Mouse (Mus musculus) embryonic facial prominence, embryonic 14.5 days (tissue): ENCODE measurements around the gene Evl. TPM values are rescaled to one million over a fixed set of nuclear protein-coding genes. Genes with fewer than 3 reads are reported as not detected.

ENCODE experiments used
- ATAC-seq: fragments of 200-750 bp; cut with Nextera tagmentation; 2 replicates; pipeline ENCODE4 v1.8.0; 2017; ENCODE audit warnings: low read depth, moderate number of reproducible peaks, moderate TSS enrichment
- DNase-seq: peaks from one replicate; pipeline ENCODE4 v3.0.0-alpha.2; 2015; ENCODE audit warnings: low spot score
- H3K27ac ChIP-seq: fragments of 300-500 bp; sonication (generic); replicated peaks from 2 replicates; pipeline ENCODE4 v1.5.1; 2014; ENCODE audit warnings: low read depth, mild to moderate bottlenecking, low read length, moderate library complexity
- H3K27me3 ChIP-seq: fragments of 300-500 bp; sonication (generic); replicated peaks from 2 replicates; pipeline ENCODE4 v1.6.1; 2014; ENCODE audit warnings: low read length; ENCODE audit not compliant: control insufficient read depth, insufficient read depth
- H3K36me3 ChIP-seq: fragments of 300-500 bp; sonication (generic); 2 replicates; pipeline ENCODE4 v1.6.1; 2014; ENCODE audit warnings: low read length, mixed read lengths; ENCODE audit not compliant: control insufficient read depth, insufficient read depth
- H3K4me1 ChIP-seq: fragments of 300-500 bp; sonication (generic); 2 replicates; pipeline ENCODE4 v1.6.1; 2014; ENCODE audit warnings: antibody characterized with exemption, low read length; ENCODE audit not compliant: control insufficient read depth, insufficient read depth
- H3K4me2 ChIP-seq: fragments of 300-500 bp; sonication (generic); 2 replicates; pipeline ENCODE4 v1.6.1; 2014; ENCODE audit warnings: low read depth, mild to moderate bottlenecking, low read length, moderate library complexity, mixed read lengths
- H3K4me3 ChIP-seq: fragments of 300-500 bp; sonication (generic); 2 replicates; pipeline ENCODE4 v1.5.1; 2014; ENCODE audit warnings: low read depth, mild to moderate bottlenecking, low read length
- H3K9ac ChIP-seq: fragments of 300-500 bp; sonication (generic); 2 replicates; pipeline ENCODE4 v1.6.1; 2014; ENCODE audit warnings: low read depth, mild to moderate bottlenecking, low read length, moderate library complexity, mixed read lengths
- H3K9me3 ChIP-seq: fragments of 300-500 bp; sonication (generic); 2 replicates; pipeline ENCODE4 v1.6.1; 2016; ENCODE audit warnings: low read length; ENCODE audit not compliant: control insufficient read depth
- WGBS: fragments of 180-500 bp; shearing (Covaris S2); extraction: QIAGEN DNeasy Blood & Tissue Kit; methylation state at CpG from one replicate; pipeline ENCODE4 v1.1.7; 2014; 5-methylcytosine and 5-hydroxymethylcytosine counted together
- polyA plus RNA-seq: library from polyadenylated mRNA; unstranded; fragments of >200 nt; fragmentation: Nextera tagmentation; extraction: Ambion mirVana; gene quantifications from 2 replicates; pipeline ENCODE4 v1.2.1, GENCODE M21; 2014

Gene Evl
- polyA plus RNA-seq, 1 experiment from 2014 or later: 62.7 TPM

GRCm38 (mm10) chr12:108619853-108620416 lies 65.4 kb downstream of the Evl start:
- WGBS: 95% methylated on average over 7 of the region's 7 CpGs

GRCm38 (mm10) chr12:108622406-108622805 lies 67.9 kb downstream of the Evl start:
- no peak for ATAC-seq
- no peak overlapping the region for H3K4me2 ChIP-seq
- no peak overlapping the region for H3K27ac ChIP-seq
- H3K4me3 ChIP-seq: no peak overlapping the region
- H3K36me3 ChIP-seq: peaks cover 5% of the 10 kb centered on the region; the same call in 1 of the 2 replicates
- no peaks in the 10 kb centered on the region; the same call in 1 of the 2 replicates for H3K4me1 ChIP-seq
- 87% methylated on average over 5 of the region's 5 CpGs for WGBS
- no peak for DNase-seq
- no peaks in the 10 kb centered on the region for H3K27me3 ChIP-seq
- no peak overlapping the region for H3K9ac ChIP-seq
- no peaks in the 10 kb centered on the region for H3K9me3 ChIP-seq

More at GRCm38 (mm10) chr12:108619853-108620416, 65.4 kb downstream of the Evl start:
- no peak overlapping the region for H3K27ac ChIP-seq
- H3K27me3 ChIP-seq: no peaks in the 10 kb centered on the region
- H3K4me2 ChIP-seq: no peak overlapping the region
- no peak overlapping the region for H3K9ac ChIP-seq
- H3K4me3 ChIP-seq: no peak overlapping the region
- H3K4me1 ChIP-seq: no peaks in the 10 kb centered on the region; the same call in 1 of the 2 replicates
- no peak for DNase-seq
- no peak for ATAC-seq
- no peaks in the 10 kb centered on the region for H3K9me3 ChIP-seq
- H3K36me3 ChIP-seq: peaks cover 5% of the 10 kb centered on the region; the same call in 1 of the 2 replicates

- no peaks in the 10 kb centered on the region for H3K4me1 ChIP-seq
- H3K27ac ChIP-seq: no peak overlapping the region
- H3K27me3 ChIP-seq: no peaks in the 10 kb centered on the region
- DNase-seq (no peak), ATAC-seq (no peak)
- no peak overlapping the region for H3K4me3 ChIP-seq
- no peaks in the 10 kb centered on the region for H3K9me3 ChIP-seq
- no peak overlapping the region for H3K4me2 ChIP-seq
- WGBS: 85% methylated on average over 1 of the region's 1 CpGs
- no peak overlapping the region for H3K9ac ChIP-seq
- 0 out of 2 replicates have a peak, but pooled peaks cover 3% of the 10 kb centered on the region for H3K36me3 ChIP-seq
Measured at GRCm38 (mm10) chr12:108629556-108629955, 75.0 kb downstream of the Evl start.

- no peaks in the 10 kb centered on the region for H3K4me1 ChIP-seq
- H3K4me3 ChIP-seq: no peak overlapping the region
- H3K27me3 ChIP-seq: no peaks in the 10 kb centered on the region
- ATAC-seq (no peak), DNase-seq (no peak)
- H3K36me3 ChIP-seq: 0 out of 2 replicates have a peak, but pooled peaks cover 8% of the 10 kb centered on the region
- no peak overlapping the region for H3K4me2 ChIP-seq
- no peak overlapping the region for H3K9ac ChIP-seq
- WGBS: 85% methylated on average over 6 of the region's 6 CpGs
- no peak overlapping the region for H3K27ac ChIP-seq
- H3K9me3 ChIP-seq: no peaks in the 10 kb centered on the region
Measured at GRCm38 (mm10) chr12:108630741-108631688, 76.5 kb downstream of the Evl start.

- no peak overlapping the region for H3K4me3 ChIP-seq
- 0 out of 2 replicates have a peak, but pooled peaks cover 8% of the 10 kb centered on the region for H3K36me3 ChIP-seq
- DNase-seq (no peak), ATAC-seq (no peak)
- H3K27me3 ChIP-seq: no peaks in the 10 kb centered on the region
- no peaks in the 10 kb centered on the region for H3K4me1 ChIP-seq
- H3K9ac ChIP-seq: no peak overlapping the region
- no peak overlapping the region for H3K27ac ChIP-seq
- H3K4me2 ChIP-seq: no peak overlapping the region
- H3K9me3 ChIP-seq: no peaks in the 10 kb centered on the region
Measured at GRCm38 (mm10) chr12:108632501-108632900, 78.0 kb downstream of the Evl start.

- H3K27ac ChIP-seq: no peak overlapping the region
- no peak overlapping the region for H3K4me3 ChIP-seq
- DNase-seq (no peak), ATAC-seq (no peak)
- H3K9ac ChIP-seq: no peak overlapping the region
- H3K4me1 ChIP-seq: no peaks in the 10 kb centered on the region
- no peaks in the 10 kb centered on the region for H3K9me3 ChIP-seq
- H3K27me3 ChIP-seq: no peaks in the 10 kb centered on the region
- H3K36me3 ChIP-seq: 0 out of 2 replicates have a peak, but pooled peaks cover 8% of the 10 kb centered on the region
- no peak overlapping the region for H3K4me2 ChIP-seq
- WGBS: 87% methylated on average over 1 of the region's 1 CpGs
Measured at GRCm38 (mm10) chr12:108634031-108634430, 79.5 kb downstream of the Evl start.

- DNase-seq (no peak), ATAC-seq (no peak)
- WGBS: 81% methylated on average over 4 of the region's 4 CpGs
Measured at GRCm38 (mm10) chr12:108635501-108635900, 81.0 kb downstream of the Evl start.

GRCm38 (mm10) chr12:108637440-108637839 lies 82.9 kb downstream of the Evl start:
- no peaks in the 10 kb centered on the region for H3K9me3 ChIP-seq
- no peak overlapping the region for H3K4me3 ChIP-seq
- DNase-seq: no peak

More at GRCm38 (mm10) chr12:108635501-108635900, 81.0 kb downstream of the Evl start:
- Histone ChIP-seq H3K9ac (no peak overlapping the region), H3K36me3 (0 out of 2 replicates have a peak, but pooled peaks cover 8% of the 10 kb centered on the region), H3K4me2 (no peak overlapping the region), H3K27me3 (no peaks in the 10 kb centered on the region), H3K27ac (no peak overlapping the region), H3K4me3 (no peak overlapping the region), H3K9me3 (no peaks in the 10 kb centered on the region), H3K4me1 (no peaks in the 10 kb centered on the region)

More at GRCm38 (mm10) chr12:108637440-108637839, 82.9 kb downstream of the Evl start:
- Histone ChIP-seq H3K36me3 (0 out of 2 replicates have a peak, but pooled peaks cover 8% of the 10 kb centered on the region), H3K9ac (no peak overlapping the region), H3K27me3 (no peaks in the 10 kb centered on the region), H3K4me2 (no peak overlapping the region), H3K27ac (no peak overlapping the region), H3K4me1 (no peaks in the 10 kb centered on the region)
- WGBS: 88% methylated on average over 5 of the region's 5 CpGs
- no peak for ATAC-seq
